Mouse (Mus musculus) kidney, embryonic 15.5 days (tissue): ENCODE measurements around the gene Gm20716. TPM values are rescaled to one million over a fixed set of nuclear protein-coding genes. Genes with fewer than 3 reads are reported as not detected.
"Not testable (repeated sequence)": the region's sequence is repeated elsewhere in the genome, so short reads cannot be mapped to it uniquely, and the experiment has no call there.

ENCODE experiments used
- ATAC-seq: fragments of 200-750 bp; cut with Nextera tagmentation; replicated peaks from 2 replicates; pipeline ENCODE4 v1.8.0; 2017; ENCODE audit warnings: moderate TSS enrichment; ENCODE audit not compliant: low FRiP score
- H3K27ac ChIP-seq: fragments of 300-500 bp; sonication (generic); 2 replicates; pipeline ENCODE4 v1.5.1; 2015; ENCODE audit warnings: mild to moderate bottlenecking, inconsistent platforms
- H3K27me3 ChIP-seq: fragments of 300-500 bp; sonication (generic); 2 replicates; pipeline ENCODE4 v1.6.1; 2015; ENCODE audit warnings: inconsistent platforms
- H3K36me3 ChIP-seq: fragments of 300-500 bp; sonication (generic); 2 replicates; pipeline ENCODE4 v1.6.1; 2015; ENCODE audit warnings: inconsistent platforms
- H3K4me1 ChIP-seq: fragments of 300-500 bp; sonication (generic); 2 replicates; pipeline ENCODE4 v1.6.1; 2015; ENCODE audit warnings: inconsistent platforms
- H3K4me2 ChIP-seq: fragments of 300-500 bp; sonication (generic); 2 replicates; pipeline ENCODE4 v1.6.1; 2015; ENCODE audit warnings: moderate library complexity, mild to moderate bottlenecking, inconsistent platforms
- H3K4me3 ChIP-seq: fragments of 300-500 bp; sonication (generic); replicated peaks from 2 replicates; pipeline ENCODE4 v1.5.1; 2015; ENCODE audit warnings: mild to moderate bottlenecking, inconsistent platforms
- H3K9ac ChIP-seq: fragments of 300-500 bp; sonication (generic); 2 replicates; pipeline ENCODE4 v1.6.1; 2015; ENCODE audit warnings: mild to moderate bottlenecking, inconsistent platforms
- H3K9me3 ChIP-seq: fragments of 300-500 bp; sonication (generic); replicated peaks from 2 replicates; pipeline ENCODE4 v1.6.1; 2016; ENCODE audit warnings: inconsistent platforms
- WGBS: fragments of 180-500 bp; shearing (Covaris S2); methylation state at CpG from one replicate; pipeline ENCODE4 v1.1.7; 2015; ENCODE audit warnings: mixed read lengths; 5-methylcytosine and 5-hydroxymethylcytosine counted together
- polyA plus RNA-seq: library from polyadenylated mRNA; unstranded; fragments of >200 nt; fragmentation: Nextera tagmentation; extraction: Ambion mirVana; gene quantifications from 2 replicates; pipeline ENCODE4 v1.2.1, GENCODE M21; 2015

Gm20716 gene
- polyA plus RNA-seq, 1 experiment from 2014 or later: 19.3 TPM

DNA sequence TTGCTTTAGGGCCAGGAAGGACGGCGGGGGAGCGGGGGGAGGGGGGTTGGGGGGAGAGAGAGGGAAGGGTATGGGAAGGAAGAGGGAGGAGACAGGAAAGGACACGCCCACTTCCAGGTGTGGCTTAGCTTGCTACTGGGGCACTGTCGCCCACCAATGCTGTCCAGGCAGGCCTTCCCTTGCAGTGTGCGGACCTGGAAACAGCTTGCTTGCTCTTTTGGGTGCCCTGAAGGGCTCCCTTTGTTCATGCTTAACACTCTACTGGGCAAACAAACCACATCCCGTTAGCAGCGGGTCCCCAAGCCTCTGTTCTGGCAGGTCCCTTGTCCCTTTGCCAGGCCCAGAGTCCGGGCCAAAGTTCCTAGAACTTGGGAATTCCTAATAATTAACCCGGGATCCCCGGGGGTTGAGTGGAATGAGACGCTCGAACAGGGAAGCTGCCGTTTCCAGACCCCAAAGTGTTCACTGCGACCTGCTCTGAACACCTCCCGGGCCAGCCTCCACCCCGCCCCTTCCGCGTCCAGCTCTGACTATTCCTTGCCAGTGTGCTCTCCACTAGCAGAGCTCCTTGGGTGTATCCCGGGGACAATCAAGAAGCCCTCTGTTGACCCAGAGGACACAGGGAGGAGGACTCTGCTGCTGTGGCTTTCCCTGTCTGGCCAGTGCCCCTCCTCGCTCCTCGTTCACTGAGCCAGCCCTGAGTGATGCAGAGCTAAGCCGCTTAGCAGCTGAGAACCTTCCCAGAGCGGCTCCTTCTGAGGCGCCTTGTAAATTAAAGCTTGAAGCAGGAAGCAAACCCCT, 71.1 kb downstream of the Gm20716 start:
- no peaks in the 10 kb centered on the region for H3K36me3 ChIP-seq
- ATAC-seq: peak; percentile 57
- 3% methylated on average over 23 of the region's 25 CpGs for whole genome bisulfite sequencing
- peak overlapping the region; percentile 67 for H3K4me2 ChIP-seq
- peak overlapping the region; percentile 38 for H3K4me3 ChIP-seq
- H3K9ac ChIP-seq: peak overlapping the region; percentile 36
- no peaks in the 10 kb centered on the region for H3K9me3 ChIP-seq
- no peaks in the 10 kb centered on the region for H3K27me3 ChIP-seq
- H3K4me1 ChIP-seq: peaks cover 67% of the 10 kb centered on the region
- H3K27ac ChIP-seq: peak overlapping the region; percentile 93

DNA sequence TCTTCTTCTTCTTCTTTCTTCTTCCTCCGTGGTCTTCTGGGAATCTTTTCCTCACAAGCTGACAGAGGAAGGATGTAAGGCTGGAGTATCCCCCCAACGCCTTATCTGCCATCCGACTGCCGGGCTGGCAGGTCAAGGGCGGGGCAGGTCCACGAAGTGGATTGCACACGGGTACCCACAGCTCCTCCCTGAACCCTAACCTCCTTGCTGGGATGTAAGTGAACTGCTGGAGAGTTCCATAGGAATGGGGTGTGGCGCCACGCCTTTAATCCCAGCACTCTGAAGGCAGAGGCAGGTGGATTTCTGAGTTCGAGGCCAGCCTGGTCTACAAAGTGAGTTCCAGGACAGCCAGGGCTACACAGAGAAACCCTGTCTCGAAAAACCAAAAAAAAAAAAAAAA, 72.2 kb downstream of the Gm20716 start:
- H3K27me3 ChIP-seq, H3K4me3 ChIP-seq, H3K4me2 ChIP-seq, H3K9me3 ChIP-seq, H3K36me3 ChIP-seq, ATAC-seq, H3K9ac ChIP-seq, H3K27ac ChIP-seq: not testable (repeated sequence)
- H3K4me1 ChIP-seq: peaks cover 72% of the 10 kb centered on the region
- 65% methylated on average over 9 of the region's 11 CpGs for WGBS

DNA sequence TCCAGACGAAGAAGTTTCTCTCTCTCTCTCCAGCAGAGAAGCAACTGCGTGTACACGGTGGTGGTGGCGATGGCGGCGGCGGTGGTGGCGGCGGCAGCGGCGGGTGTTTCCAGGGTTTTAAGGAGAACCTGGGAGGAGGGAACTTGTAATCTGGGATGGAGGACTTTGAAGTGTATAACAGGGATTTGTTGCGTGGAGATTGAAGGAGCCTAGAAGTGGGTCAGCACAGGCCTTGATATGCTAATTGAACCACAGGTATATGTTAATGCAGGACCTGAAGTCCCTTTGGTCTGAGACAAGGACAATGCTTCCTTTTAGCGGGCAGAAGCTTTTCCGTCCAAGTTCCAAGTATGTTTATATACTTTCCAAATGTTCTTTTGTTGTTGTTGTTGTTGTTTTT, 73.8 kb downstream of the Gm20716 start:
- no peak overlapping the region for H3K9ac ChIP-seq
- WGBS: 66% methylated on average over 14 of the region's 14 CpGs
- no peaks in the 10 kb centered on the region for H3K9me3 ChIP-seq
- H3K27ac ChIP-seq: peak overlapping the region; percentile 18; the same call in 1 of the 2 replicates
- no peak for ATAC-seq
- H3K4me1 ChIP-seq: peaks cover 60% of the 10 kb centered on the region
- H3K4me2 ChIP-seq: no peak overlapping the region
- no peaks in the 10 kb centered on the region for H3K36me3 ChIP-seq
- H3K27me3 ChIP-seq: no peaks in the 10 kb centered on the region
- H3K4me3 ChIP-seq: no peak overlapping the region

DNA sequence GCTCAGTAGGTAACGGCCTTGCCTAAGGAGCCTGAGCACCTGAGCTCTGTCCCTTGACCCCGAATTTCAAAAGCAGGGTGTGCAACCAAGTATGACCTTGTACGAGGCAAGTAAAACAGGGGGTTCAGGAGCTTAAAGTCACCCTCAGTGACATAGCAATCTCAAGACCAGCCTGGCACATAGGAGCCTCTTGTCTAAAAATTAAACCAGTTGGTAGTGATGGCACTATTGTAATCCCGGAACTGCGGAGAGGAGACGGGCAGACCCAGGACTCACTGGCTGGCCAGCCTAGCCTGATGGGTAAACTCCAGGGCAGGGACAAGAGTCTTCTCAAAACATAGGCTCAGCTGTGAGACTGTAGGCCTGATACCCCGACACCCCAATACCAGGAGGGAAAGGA, 74.5 kb downstream of the Gm20716 start:
- Histone ChIP-seq H3K9me3 (no peaks in the 10 kb centered on the region), H3K9ac (no peak overlapping the region), H3K36me3 (no peaks in the 10 kb centered on the region), H3K4me1 (peaks cover 54% of the 10 kb centered on the region), H3K27ac (0 out of 2 replicates have a peak overlapping the region, but pooled peaks have one; percentile 78), H3K4me3 (no peak overlapping the region), H3K27me3 (no peaks in the 10 kb centered on the region), H3K4me2 (no peak overlapping the region)
- 80% methylated on average over 7 of the region's 7 CpGs for WGBS
- ATAC-seq: no peak

DNA sequence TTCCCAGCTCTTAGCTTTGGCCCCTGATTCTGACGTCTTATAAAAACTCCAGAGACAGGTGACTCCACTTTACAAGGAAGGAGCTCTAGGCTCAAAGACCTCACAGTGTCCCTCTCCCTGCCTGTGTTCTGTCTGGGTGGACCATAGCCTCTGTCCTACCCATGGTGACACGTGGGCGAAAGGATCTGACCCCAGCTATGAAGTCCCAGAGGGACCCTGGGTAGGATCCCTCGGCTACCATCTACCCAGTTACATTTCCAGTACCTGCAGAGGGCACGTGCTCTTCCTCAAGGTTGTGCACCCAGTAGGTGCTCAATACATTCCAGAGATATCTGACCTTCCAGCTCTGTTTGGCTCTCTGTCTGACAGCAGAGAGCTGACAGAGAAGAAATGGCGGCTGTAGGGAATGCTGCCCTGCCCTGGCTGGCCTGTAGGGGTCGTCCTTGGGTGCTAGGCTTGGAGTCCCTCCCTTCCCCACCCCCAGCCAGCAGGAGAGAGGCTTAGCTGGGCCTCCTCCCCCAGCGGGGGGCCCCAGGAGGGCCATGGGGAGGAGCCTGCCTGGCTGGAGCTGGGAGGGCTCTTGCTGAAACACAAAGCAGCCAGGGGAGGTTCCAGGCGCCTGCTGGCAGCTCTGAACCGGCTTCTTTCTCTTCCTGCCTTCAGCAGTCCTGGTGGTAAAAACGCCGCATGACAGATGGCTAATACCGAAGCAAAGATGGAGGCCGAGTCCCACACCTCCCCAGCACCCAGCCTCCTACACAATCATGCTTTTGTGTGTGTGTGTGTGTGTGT, 75.9 kb downstream of the Gm20716 start:
- peak overlapping the region; percentile 78 for H3K27ac ChIP-seq
- H3K4me2 ChIP-seq: peak overlapping the region; percentile 36
- 18% methylated on average over 14 of the region's 14 CpGs for WGBS
- 0 out of 2 replicates have a peak overlapping the region, but pooled peaks have one; percentile 10 for H3K4me3 ChIP-seq
- peak; percentile 93 for ATAC-seq
- no peaks in the 10 kb centered on the region for H3K36me3 ChIP-seq
- H3K9me3 ChIP-seq: no peaks in the 10 kb centered on the region
- H3K4me1 ChIP-seq: peaks cover 40% of the 10 kb centered on the region
- H3K27me3 ChIP-seq: no peaks in the 10 kb centered on the region
- H3K9ac ChIP-seq: no peak overlapping the region

DNA sequence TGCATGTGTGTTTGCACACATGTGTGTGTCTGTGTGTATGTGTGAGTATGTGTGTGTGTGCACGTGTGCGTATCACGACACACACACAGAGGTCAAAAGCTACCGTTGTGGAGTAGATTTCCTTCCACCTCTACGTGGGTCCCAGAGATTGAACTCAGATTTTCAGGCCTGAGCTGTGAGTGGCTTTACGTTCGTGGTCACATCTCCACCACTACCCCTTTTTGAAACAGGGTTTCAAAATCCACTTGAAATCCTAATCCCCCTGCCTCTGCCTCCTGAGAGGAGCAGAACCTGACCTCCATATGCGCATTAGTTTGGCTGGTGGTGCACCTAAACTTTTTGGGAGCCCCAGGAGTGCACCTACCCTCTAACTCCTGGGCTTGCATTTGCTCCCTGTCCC, 80.9 kb downstream of the Gm20716 start:
- peaks cover 18% of the 10 kb centered on the region for H3K4me1 ChIP-seq
- no peaks in the 10 kb centered on the region for H3K36me3 ChIP-seq
- H3K9me3 ChIP-seq: no peaks in the 10 kb centered on the region
- 87% methylated on average over 8 of the region's 8 CpGs for WGBS
- H3K4me2 ChIP-seq: no peak overlapping the region
- H3K27me3 ChIP-seq: no peaks in the 10 kb centered on the region
- no peak overlapping the region for H3K27ac ChIP-seq
- no peak overlapping the region for H3K9ac ChIP-seq
- no peak for ATAC-seq
- H3K4me3 ChIP-seq: no peak overlapping the region

DNA sequence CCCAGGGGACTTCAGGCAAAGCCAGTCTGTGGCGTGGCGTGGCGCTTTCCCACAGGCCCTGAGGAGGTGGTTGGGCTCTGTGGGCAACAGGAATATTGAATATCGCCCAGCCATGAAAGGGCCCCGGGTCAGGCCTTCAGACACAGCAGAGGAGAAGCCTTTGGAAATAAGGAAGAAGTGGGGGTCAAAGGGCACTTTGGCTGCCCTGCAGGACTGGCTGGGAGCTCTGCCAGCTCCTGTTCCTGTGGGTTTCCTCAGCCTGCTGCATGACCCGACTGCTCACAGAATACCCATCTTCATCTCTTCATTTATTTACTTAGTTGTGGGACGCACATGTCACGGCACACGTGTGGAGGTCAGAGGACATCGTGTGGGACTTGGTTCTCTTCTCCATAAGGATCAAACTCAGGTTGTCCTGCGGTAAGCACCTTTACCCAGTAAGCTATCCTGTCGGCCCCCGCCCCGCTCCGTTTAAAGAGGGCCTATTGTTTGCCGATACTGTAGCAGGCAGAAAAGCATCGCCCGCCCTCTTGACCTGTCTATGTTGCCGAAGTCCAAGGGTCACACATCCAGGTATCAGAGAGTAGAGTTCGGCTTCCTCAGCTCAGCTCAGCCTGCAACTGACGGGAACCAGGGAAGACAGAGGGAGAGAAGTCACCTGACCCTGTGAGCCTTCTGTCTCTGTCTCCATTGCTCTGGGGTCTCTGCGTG, 82.3 kb downstream of the Gm20716 start:
- 69% methylated on average over 22 of the region's 22 CpGs for WGBS
- no peak for ATAC-seq
- Histone ChIP-seq H3K4me1 (peaks cover 12% of the 10 kb centered on the region), H3K4me3 (no peak overlapping the region), H3K36me3 (no peaks in the 10 kb centered on the region), H3K27me3 (no peaks in the 10 kb centered on the region), H3K27ac (no peak overlapping the region), H3K9ac (no peak overlapping the region), H3K9me3 (no peaks in the 10 kb centered on the region), H3K4me2 (no peak overlapping the region)

DNA sequence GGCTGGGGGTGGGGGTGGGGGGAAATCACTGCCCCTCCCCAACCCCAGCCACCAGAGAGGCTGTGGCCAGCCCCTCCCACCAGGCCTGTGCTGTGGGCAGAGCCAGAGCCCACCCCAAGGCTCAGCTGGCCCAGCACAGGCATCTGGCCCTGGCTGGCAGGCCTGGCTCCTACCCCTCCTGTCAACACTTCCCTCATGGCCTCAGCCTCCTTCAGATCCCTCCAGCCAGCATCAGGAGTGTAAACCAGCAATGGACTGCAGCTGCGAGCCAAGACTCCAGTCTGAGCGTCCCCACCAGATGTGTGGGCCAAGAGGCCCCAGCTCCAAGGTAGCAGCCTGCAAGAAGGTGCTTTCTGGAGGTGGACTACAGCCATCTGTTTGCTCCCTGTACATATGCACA, 84.7 kb downstream of the Gm20716 start:
- peaks cover 12% of the 10 kb centered on the region for H3K4me1 ChIP-seq
- no peaks in the 10 kb centered on the region for H3K9me3 ChIP-seq
- no peak overlapping the region for H3K4me2 ChIP-seq
- H3K27ac ChIP-seq: no peak overlapping the region
- no peaks in the 10 kb centered on the region for H3K27me3 ChIP-seq
- WGBS: 57% methylated on average over 2 of the region's 2 CpGs
- no peak; the same call in 1 of the 2 replicates for ATAC-seq
- H3K4me3 ChIP-seq: no peak overlapping the region
- H3K9ac ChIP-seq: no peak overlapping the region
- H3K36me3 ChIP-seq: no peaks in the 10 kb centered on the region

DNA sequence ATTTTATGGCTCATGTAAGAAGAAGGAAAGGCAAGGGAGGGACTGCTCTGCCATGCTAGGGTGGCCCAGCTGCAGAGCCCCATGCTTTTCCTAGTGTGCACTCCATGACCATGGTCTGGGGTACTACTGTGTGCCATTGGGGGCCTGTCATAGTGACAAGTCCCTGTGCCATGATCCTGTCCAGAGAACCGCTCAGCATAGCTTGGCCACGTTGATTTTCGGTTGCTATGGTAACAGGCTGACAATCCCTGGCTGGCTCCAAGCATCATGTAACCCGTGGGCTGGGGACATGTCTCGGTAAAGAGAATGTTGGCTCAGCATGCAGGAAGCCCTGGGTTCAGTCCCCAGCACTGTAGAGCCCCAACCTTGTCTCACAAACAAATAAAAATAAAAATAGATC, 86.4 kb downstream of the Gm20716 start:
- H3K27ac ChIP-seq: no peak overlapping the region
- WGBS: 49% methylated on average over 5 of the region's 5 CpGs
- no peak overlapping the region for H3K4me2 ChIP-seq
- H3K9me3 ChIP-seq: no peaks in the 10 kb centered on the region
- no peak overlapping the region for H3K4me3 ChIP-seq
- no peak overlapping the region for H3K9ac ChIP-seq
- ATAC-seq: no peak
- H3K27me3 ChIP-seq: no peaks in the 10 kb centered on the region
- no peaks in the 10 kb centered on the region for H3K36me3 ChIP-seq
- H3K4me1 ChIP-seq: peaks cover 12% of the 10 kb centered on the region

DNA sequence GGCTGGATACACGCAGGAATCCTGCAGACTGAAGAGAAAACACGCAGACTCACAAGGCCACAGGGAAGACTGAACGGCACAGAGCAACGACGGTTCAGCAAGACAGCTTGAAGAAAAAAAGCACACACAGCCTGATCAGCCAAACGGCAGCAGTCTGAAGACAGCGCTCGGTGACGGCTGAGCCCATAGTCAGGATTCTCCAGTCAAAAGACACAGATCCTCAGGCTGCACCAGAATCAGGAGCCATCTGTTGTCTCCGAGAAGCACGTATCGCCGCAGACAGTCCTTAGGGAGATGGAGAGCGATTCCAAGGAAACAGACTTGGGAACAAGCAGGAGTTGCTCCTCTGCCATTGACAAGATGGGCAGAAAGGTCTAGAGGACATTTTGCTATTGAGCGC, 93.0 kb downstream of the Gm20716 start:
- H3K27ac ChIP-seq: no peak overlapping the region
- H3K4me3 ChIP-seq: no peak overlapping the region
- ATAC-seq: no peak
- 77% methylated on average over 15 of the region's 15 CpGs for WGBS
- H3K4me1 ChIP-seq: no peaks in the 10 kb centered on the region
- H3K27me3 ChIP-seq: no peaks in the 10 kb centered on the region
- no peaks in the 10 kb centered on the region for H3K9me3 ChIP-seq
- no peak overlapping the region for H3K4me2 ChIP-seq
- H3K9ac ChIP-seq: no peak overlapping the region
- H3K36me3 ChIP-seq: no peaks in the 10 kb centered on the region
